Mouse (Mus musculus) CH12.LX (cell line): Measurements from ENCODE around the gene Hhipl1. TPM values are rescaled to one million over a fixed set of nuclear protein-coding genes. Genes with fewer than 3 reads are reported as not detected.

Source experiments
- DNase-seq: peaks from one replicate; pipeline ENCODE4 v3.0.0-alpha.2; 2013; ENCODE audit errors: extremely low read depth
- H3K27ac ChIP-seq: 2 replicates; pipeline ENCODE4 v1.5.1; 2012; ENCODE audit warnings: low read depth, mild to moderate bottlenecking, control low read depth, moderate library complexity; ENCODE audit not compliant: insufficient read depth
- H3K27me3 ChIP-seq: replicated peaks from 2 replicates; pipeline ENCODE3; 2012; ENCODE audit warnings: inconsistent platforms
- H3K36me3 ChIP-seq, 2 experiments: replicated peaks in 1 of 2; 2 replicates each; pipeline versions ENCODE3 to v1.6.1; 2012; ENCODE audit warnings: inconsistent platforms in 1 of 2, low read length in 1 of 2, mild to moderate bottlenecking in 1 of 2, mixed read lengths in 1 of 2, moderate library complexity in 1 of 2; ENCODE audit not compliant: control insufficient read depth in 1 of 2, insufficient read depth in 1 of 2
- H3K4me1 ChIP-seq, 2 experiments: 2 replicates each; pipeline ENCODE4 v1.6.1; 2012; ENCODE audit warnings: inconsistent platforms in 1 of 2, moderate library complexity in 1 of 2; ENCODE audit not compliant: insufficient read depth in 2 of 2, control insufficient read depth in 1 of 2
- H3K4me2 ChIP-seq: 2 replicates; pipeline ENCODE4 v1.6.1; 2012; ENCODE audit warnings: low read depth, mild to moderate bottlenecking, control low read depth; ENCODE audit not compliant: poor library complexity, insufficient read depth, severe bottlenecking
- H3K4me3 ChIP-seq, 3 experiments: fragments of 150-350 bp in 1 of 3; sonication (generic) in 1 of 3; replicated peaks in 1 of 3; 2 replicates each; pipeline versions ENCODE3 to v1.5.1; 2011 to 2012; ENCODE audit warnings: low read depth in 2 of 3, low read length in 2 of 3, mild to moderate bottlenecking in 2 of 3, moderate library complexity in 2 of 3, control low read depth in 1 of 3, improper control_type of control experiment in 1 of 3, inconsistent platforms in 1 of 3, mixed read lengths in 1 of 3; ENCODE audit not compliant: poor library complexity in 1 of 3
- H3K79me2 ChIP-seq: replicated peaks from 2 replicates; pipeline ENCODE4 v1.6.1; 2012; ENCODE audit warnings: mild to moderate bottlenecking, moderate library complexity; ENCODE audit not compliant: control insufficient read depth, poor library complexity, insufficient read depth, severe bottlenecking; ENCODE audit errors: extremely low read depth
- H3K9ac ChIP-seq: 2 replicates; pipeline ENCODE4 v1.6.1; 2012; ENCODE audit warnings: low read depth, mild to moderate bottlenecking, control low read depth, moderate library complexity; ENCODE audit not compliant: insufficient read depth
- H3K9me3 ChIP-seq: replicated peaks from 2 replicates; pipeline ENCODE3; 2012; ENCODE audit warnings: low read length, inconsistent platforms, mixed read lengths
- BHLHE40 ChIP-seq: IDR thresholded peaks from 2 replicates; pipeline ENCODE4 v1.6.1; 2011; ENCODE audit warnings: mild to moderate bottlenecking, low read depth, low read length, improper control_type of control experiment
- CTCF ChIP-seq, 2 experiments: IDR thresholded peaks in 1 of 2; conservative IDR thresholded peaks in 1 of 2; 2 replicates each; pipeline ENCODE4 v1.5.1; 2011 to 2012; ENCODE audit warnings: low read depth in 2 of 2, low read length in 2 of 2, improper control_type of control experiment in 1 of 2, inconsistent platforms in 1 of 2, mild to moderate bottlenecking in 1 of 2, moderate library complexity in 1 of 2
- E2F4 ChIP-seq: IDR thresholded peaks from 2 replicates; pipeline ENCODE4 v1.6.1; 2011; ENCODE audit warnings: low read depth, low read length, improper control_type of control experiment; ENCODE audit not compliant: insufficient replicate concordance
- ELF1 ChIP-seq: IDR thresholded peaks from 2 replicates; pipeline ENCODE4 v1.6.1; 2014; ENCODE audit warnings: low read depth, mild to moderate bottlenecking, inconsistent platforms, low read length, improper control_type of control experiment
- HCFC1 ChIP-seq: IDR thresholded peaks from 2 replicates; pipeline ENCODE4 v1.6.1; 2012; ENCODE audit warnings: low read depth, mild to moderate bottlenecking, inconsistent platforms, low read length, improper control_type of control experiment
- JUN ChIP-seq: IDR thresholded peaks from 2 replicates; pipeline ENCODE4 v1.6.1; 2011; ENCODE audit warnings: low read depth, mild to moderate bottlenecking, low read length, improper control_type of control experiment, moderate library complexity; ENCODE audit not compliant: insufficient read depth
- JUND ChIP-seq: conservative IDR thresholded peaks from 2 replicates; pipeline ENCODE4 v1.6.1; 2011; ENCODE audit warnings: low read depth, low read length, improper control_type of control experiment
- KAT2A ChIP-seq: IDR thresholded peaks from 2 replicates; pipeline ENCODE4 v1.6.1; 2012; ENCODE audit warnings: low read length, improper control_type of control experiment, inconsistent platforms; ENCODE audit not compliant: insufficient replicate concordance
- NRF1 ChIP-seq: IDR thresholded peaks from 2 replicates; pipeline ENCODE4 v1.6.1; 2014; ENCODE audit warnings: low read depth, mild to moderate bottlenecking, inconsistent platforms, low read length, improper control_type of control experiment, moderate library complexity
- POLR2AphosphoS2 ChIP-seq: IDR thresholded peaks from 2 replicates; pipeline ENCODE4 v1.6.1; 2011; ENCODE audit warnings: low read depth, low read length, improper control_type of control experiment
- SIN3A ChIP-seq: IDR thresholded peaks from 2 replicates; pipeline ENCODE4 v1.6.1; 2012; ENCODE audit warnings: low read length, improper control_type of control experiment, inconsistent platforms
- TBP ChIP-seq: conservative IDR thresholded peaks from 2 replicates; pipeline ENCODE4 v1.6.1; 2011; ENCODE audit warnings: low read depth, low read length, improper control_type of control experiment
- TCF12 ChIP-seq: IDR thresholded peaks from 2 replicates; pipeline ENCODE4 v1.6.1; 2014; ENCODE audit warnings: low read depth, mild to moderate bottlenecking, inconsistent platforms, low read length, improper control_type of control experiment
- USF2 ChIP-seq: conservative IDR thresholded peaks from 2 replicates; pipeline ENCODE4 v1.6.1; 2011; ENCODE audit warnings: low read depth, low read length, improper control_type of control experiment
- ZKSCAN1 ChIP-seq: IDR thresholded peaks from 2 replicates; pipeline ENCODE4 v1.6.1; 2012; ENCODE audit warnings: low read depth, inconsistent platforms, low read length, improper control_type of control experiment, borderline replicate concordance
- ZNF384 ChIP-seq: IDR thresholded peaks from 2 replicates; pipeline ENCODE4 v1.6.1; 2012; ENCODE audit warnings: low read depth, low read length, improper control_type of control experiment, inconsistent platforms
- dilution Hi-C: fragments of 300-500 bp; cut with MboI; formaldehyde crosslinking; loops from 2 replicates; pipeline ENCODE4 v1.14.3; 2020; ENCODE audit warnings: low sequenced_read_pairs; ENCODE audit not compliant: extremely low pct_unique_long_range_greater_than_20kb, extremely low pct_ligation_motif_present
- in situ Hi-C: fragments of 300-500 bp; cut with MboI; formaldehyde crosslinking; loops from 3 replicates; pipeline ENCODE4 v1.14.3; 2019; ENCODE audit warnings: low sequenced_read_pairs, low pct_ligation_motif_present, low pct_unique_long_range_greater_than_20kb, mixed read lengths
- polyA plus RNA-seq: library from polyadenylated mRNA; unstranded; fragments of >175 nt; gene quantifications from 2 replicates; pipeline ENCODE4 v1.2.1, GENCODE M21; 2012; ENCODE audit warnings: low read depth; ENCODE audit not compliant: insufficient read length
- total RNA-seq, 2 experiments: library from RNA; depleted of rRNA; stranded (reverse); fragments of 300-350 nt in 1 of 2; fragments of >200 nt in 1 of 2; gene quantifications; 2 replicates each; pipeline ENCODE4 v1.2.3; 2012 to 2014

Hhipl1 gene
- total and polyA plus RNA-seq, 3 experiments: not detected

- TF ChIP-seq NRF1 (no peak), USF2 (no peak), JUND (no peak), TCF12 (no peak), CTCF (conservative IDR thresholded peaks at IDR 0.05 in 1 of 2, IDR thresholded peaks at IDR 0.05 in 1 of 2; ENCODE audit: low read depth in 2 of 2, low read length in 2 of 2) (no peak), BHLHE40 (no peak), ELF1 (no peak), HCFC1 (no peak), ZKSCAN1 (no peak), POLR2AphosphoS2 (no peak), E2F4 (no peak), TBP (no peak), KAT2A (no peak), SIN3A (no peak), JUN (no peak)
- H3K4me2 ChIP-seq: no peak overlapping the region
- peak overlapping the region in 1 of 3 experiments; percentile 83 for H3K4me3 ChIP-seq
- dilution Hi-C loops (no loop called here), in situ Hi-C loops (loop anchor here (5.0 kb wide), 1 partner anchor 34 kb away; no protein-coding TSS in a partner anchor)
- no peak overlapping the region for H3K27ac ChIP-seq
- 0 out of 2 replicates have a peak, but pooled peaks cover under 1% of the 10 kb centered on the region for H3K79me2 ChIP-seq
- DNase-seq: no peak
- H3K9me3 ChIP-seq: no peaks in the 10 kb centered on the region
- no peaks in the 10 kb centered on the region for H3K27me3 ChIP-seq
- peaks cover 0 to 29% of the 10 kb centered on the region in 2 experiments for H3K36me3 ChIP-seq
- no peak overlapping the region for H3K9ac ChIP-seq
- peaks cover 11 to 70% of the 10 kb centered on the region in 2 experiments; a peak in 3 of 4 replicates for H3K4me1 ChIP-seq
Measured at GRCm38 (mm10) chr12:108271351-108272142, 34.5 kb upstream of the Hhipl1 start.

GRCm38 (mm10) chr12:108272143-108272635 is 33.9 kb upstream of the Hhipl1 start:
- no peaks in the 10 kb centered on the region for H3K27me3 ChIP-seq
- no peak for DNase-seq
- H3K9me3 ChIP-seq: no peaks in the 10 kb centered on the region
- TF ChIP-seq SIN3A (no peak), ZNF384 (peak; percentile 59)
- TF ChIP-seq, all 38 proteins: peak for 1
- Histone ChIP-seq H3K36me3 (peaks cover 0 to 28% of the 10 kb centered on the region in 2 experiments), H3K79me2 (no peaks in the 10 kb centered on the region), H3K4me1 (peaks cover 11 to 70% of the 10 kb centered on the region in 2 experiments; a peak in 3 of 4 replicates), H3K27ac (no peak overlapping the region), H3K9ac (no peak overlapping the region), H3K4me3 (peak overlapping the region in 1 of 3 experiments; percentile 83), H3K4me2 (no peak overlapping the region)
- dilution Hi-C loops (no loop called here), in situ Hi-C loops (loop anchor here (5.0 kb wide), 1 partner anchor 35 kb away; no protein-coding TSS in a partner anchor)
